19 mouse cellular contexts compared by ENCODE assay signal in the genomic region with DNA sequence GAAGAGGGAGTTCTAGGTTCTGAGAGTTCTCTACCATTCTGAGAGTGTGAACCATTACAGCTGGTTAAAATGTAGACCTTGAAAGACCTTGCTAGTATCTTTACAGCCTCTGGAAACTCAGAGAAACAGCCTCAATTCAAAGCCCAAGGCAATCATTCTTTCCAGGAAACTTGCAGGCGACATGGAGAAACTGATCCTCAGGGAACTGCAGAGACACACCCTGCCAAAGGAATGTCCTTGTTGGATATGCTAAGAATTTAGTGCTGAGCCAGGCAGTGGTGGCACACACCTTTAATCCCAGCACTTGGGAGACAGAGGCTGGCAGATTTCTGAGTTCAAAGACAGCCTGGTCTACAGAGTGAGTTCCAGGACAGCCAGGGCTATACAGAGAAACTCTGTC.
"Had no signal": no experiment of that assay in that cellular context is flagged by ENCODE, and none has a peak within 500 bp of the region (broad histone marks: within the 10 kb centered on the region; RNA-seq: fewer than 3 reads in every experiment).

No protein-coding gene starts in this region.

- DNase-seq: liver, postnatal 0 days; lung, adult 2 months; lung, postnatal 14 days; lung, postnatal 4 days; midbrain, embryonic 14.5 days; retina, postnatal 1 day; right cerebral cortex, adult 18-20 months; right cerebral cortex, postnatal 25 days; right cerebral cortex, postnatal 4 days; spleen, adult 18-20 months; thymus, adult 18-20 months; thymus, postnatal 14 days; thymus, postnatal 36 days had no signal

- H3K27ac ChIP-seq: liver, embryonic 15.5 days; lung, embryonic 15.5 days; midbrain, embryonic 10.5 days; neural tube, embryonic 13.5 days; neural tube, embryonic 15.5 days had no signal

- H3K9me3 ChIP-seq: lung, embryonic 15.5 days; neural tube, embryonic 13.5 days; neural tube, embryonic 15.5 days had no signal

- H3K27me3 ChIP-seq: liver, embryonic 15.5 days; lung, embryonic 15.5 days had no signal

- H3K36me3 ChIP-seq: liver, embryonic 15.5 days; lung, embryonic 15.5 days; midbrain, embryonic 10.5 days; neural tube, embryonic 13.5 days; neural tube, embryonic 15.5 days had no signal

- H3K4me1 ChIP-seq: liver, embryonic 15.5 days; lung, embryonic 15.5 days; neural tube, embryonic 15.5 days had no signal

- H3K4me3 ChIP-seq: liver, embryonic 15.5 days; lung, embryonic 15.5 days; midbrain, embryonic 10.5 days; myocyte; neural tube, embryonic 13.5 days; neural tube, embryonic 15.5 days had no signal
